Mouse (Mus musculus): ENCODE measurements around the gene Zfp664. TPM values are rescaled to one million over a fixed set of nuclear protein-coding genes. Genes with fewer than 3 reads are reported as not detected.
A peak's percentile ranks its signal among the peaks of the same experiment; 100 is the strongest.

Zfp664 gene
- polyA plus RNA-seq (2014; fragmentation: Nextera tagmentation; extraction: Ambion mirVana) = 59.0 and 71.7 TPM in 2 replicates

DNA sequence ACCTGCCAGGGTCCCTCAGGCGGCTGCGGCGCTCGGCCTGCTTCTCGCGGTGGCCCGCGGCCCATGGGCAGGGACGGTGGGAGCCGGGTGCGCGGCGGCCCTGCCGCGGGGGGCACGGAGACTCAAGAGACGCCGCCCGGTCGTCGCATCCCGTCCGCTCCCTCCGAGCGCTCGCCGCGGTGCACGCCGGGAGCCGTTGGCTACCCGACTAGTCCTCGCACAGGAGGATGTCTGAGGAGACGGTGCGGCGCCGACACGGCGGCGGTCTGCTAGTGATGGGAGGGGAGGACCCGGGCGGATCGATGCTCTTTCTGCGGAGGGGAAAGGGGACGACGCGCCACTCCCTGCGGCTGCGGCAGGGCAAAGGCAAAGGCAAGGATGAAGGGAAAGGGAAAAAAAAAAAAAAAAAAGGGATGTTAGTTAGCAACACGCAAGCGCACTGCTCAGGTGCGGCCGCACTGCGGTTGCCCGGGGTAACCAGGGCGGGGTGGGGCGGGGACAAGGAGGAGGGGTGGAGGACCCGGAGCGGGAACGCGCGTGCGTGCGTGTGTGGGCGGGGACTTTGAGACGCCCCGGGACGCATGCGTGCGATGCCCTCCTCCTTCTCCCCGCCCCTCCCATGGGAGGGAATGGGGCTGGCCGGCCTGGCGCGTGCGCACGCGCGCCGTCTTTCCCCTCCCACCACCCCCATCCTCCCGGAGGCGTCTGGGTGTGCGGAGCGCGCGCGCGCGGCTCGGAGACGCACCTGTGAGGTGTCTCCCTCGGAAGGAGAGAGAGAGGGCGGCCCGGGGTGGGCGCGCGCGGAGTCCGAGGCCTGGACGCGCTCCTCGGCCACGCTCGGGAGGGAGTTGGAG is at the start of gene Zfp664, which contains the start of gene Ccdc92:
Gene Zfp664, plus strand, starts transcription at position 679 of the 854 bp plus-strand sequence.
Gene Ccdc92, minus strand, starts transcription at position 412 of the 854 bp plus-strand sequence.
- Histone ChIP-seq H3K36me3 (ENCODE audit: control insufficient read depth, insufficient read depth, low read length) (peaks cover 14% of the 10 kb centered on the region; the same call in 1 of the 2 replicates), H3K27ac (replicated peaks; ENCODE audit: low read depth, low read length) (peak within 1 kb of the TSS; percentile 88), H3K4me1 (ENCODE audit: control insufficient read depth, insufficient read depth, low read length) (peaks cover 9% of the 10 kb centered on the region), H3K9me3 (ENCODE audit: control insufficient read depth, low read length) (no peaks in the 10 kb centered on the region), H3K27me3 (replicated peaks; ENCODE audit: control insufficient read depth, insufficient read depth, low read length) (peaks cover 20% of the 10 kb centered on the region), H3K4me2 (ENCODE audit: low read depth, low read length) (peak within 1 kb of the TSS; percentile 96), H3K9ac (ENCODE audit: low read depth, low read length) (peak within 1 kb of the TSS; percentile 89), H3K4me3 (ENCODE audit: low read depth, low read length) (peak within 1 kb of the TSS; percentile 96)
- DNase-seq (ENCODE audit: low spot score) (peak; percentile 99), ATAC-seq (ENCODE audit: low read depth) (peak; percentile 95)
- 0% methylated on average over 55 of the region's 103 CpGs for WGBS

DNA sequence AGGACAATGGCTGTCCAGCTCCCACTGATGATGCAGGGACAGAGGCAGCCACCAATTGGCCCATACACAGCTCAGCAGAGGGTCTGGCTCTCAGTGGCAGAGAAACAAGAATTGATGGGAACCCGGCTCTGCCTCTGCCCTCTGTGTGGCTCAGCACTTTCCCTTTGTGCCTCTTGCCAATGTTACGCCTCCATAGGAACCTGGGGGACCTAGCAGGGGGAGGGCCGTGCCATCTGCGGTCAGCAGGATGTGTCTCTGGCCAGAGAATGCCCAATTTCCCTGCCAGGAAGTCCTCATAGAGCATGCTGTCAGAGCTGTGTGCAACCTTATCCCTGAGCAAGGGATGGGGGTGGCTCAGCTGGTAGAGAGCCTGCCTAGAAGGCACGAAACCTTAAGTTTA is 47.7 kb upstream of the Zfp664 start:
- no peak overlapping the region for H3K27ac ChIP-seq (replicated peaks; ENCODE audit: low read depth, low read length)
- H3K9ac ChIP-seq (ENCODE audit: low read depth, low read length) = no peak overlapping the region
- no peak overlapping the region for H3K4me2 ChIP-seq (ENCODE audit: low read depth, low read length)
- H3K36me3 ChIP-seq (ENCODE audit: control insufficient read depth, insufficient read depth, low read length) = no peaks in the 10 kb centered on the region
- no peaks in the 10 kb centered on the region for H3K27me3 ChIP-seq (replicated peaks; ENCODE audit: control insufficient read depth, insufficient read depth, low read length)
- ATAC-seq (ENCODE audit: low read depth) (no peak), DNase-seq (ENCODE audit: low spot score) (peak; percentile 19)
- H3K9me3 ChIP-seq (ENCODE audit: control insufficient read depth, low read length) = no peaks in the 10 kb centered on the region
- no peaks in the 10 kb centered on the region for H3K4me1 ChIP-seq (ENCODE audit: control insufficient read depth, insufficient read depth, low read length)
- no peak overlapping the region for H3K4me3 ChIP-seq (ENCODE audit: low read depth, low read length)
- 47% methylated on average over 4 of the region's 5 CpGs for WGBS

DNA sequence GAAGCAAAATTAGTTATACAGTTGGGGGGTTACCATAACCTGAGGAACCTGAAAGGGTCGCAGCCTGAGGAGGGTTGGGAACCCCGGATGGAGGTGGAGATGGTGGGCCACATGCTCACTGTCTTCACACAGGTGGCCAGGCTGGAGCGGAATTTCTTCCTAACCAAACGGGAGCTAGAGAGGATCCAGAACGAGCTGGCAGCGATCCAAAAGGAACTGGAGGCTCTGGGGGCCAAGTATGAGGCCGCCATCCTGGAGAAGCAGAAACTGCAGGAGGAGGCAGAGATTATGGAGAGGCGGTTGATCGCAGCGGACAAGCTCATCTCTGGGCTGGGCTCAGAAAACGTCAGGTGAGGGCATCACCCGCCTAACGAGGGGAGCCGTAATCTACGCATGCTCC is 45.4 kb upstream of the Zfp664 start:
- H3K9ac ChIP-seq (ENCODE audit: low read depth, low read length) = no peak overlapping the region
- H3K27me3 ChIP-seq (replicated peaks; ENCODE audit: control insufficient read depth, insufficient read depth, low read length) = no peaks in the 10 kb centered on the region
- H3K36me3 ChIP-seq (ENCODE audit: control insufficient read depth, insufficient read depth, low read length) = no peaks in the 10 kb centered on the region
- WGBS = 79% methylated on average over 15 of the region's 15 CpGs
- no peak overlapping the region for H3K4me2 ChIP-seq (ENCODE audit: low read depth, low read length)
- DNase-seq (ENCODE audit: low spot score) (no peak), ATAC-seq (ENCODE audit: low read depth) (no peak)
- no peak overlapping the region for H3K4me3 ChIP-seq (ENCODE audit: low read depth, low read length)
- H3K4me1 ChIP-seq (ENCODE audit: control insufficient read depth, insufficient read depth, low read length) = peaks cover 3% of the 10 kb centered on the region; the same call in 1 of the 2 replicates
- H3K27ac ChIP-seq (replicated peaks; ENCODE audit: low read depth, low read length) = no peak overlapping the region
- H3K9me3 ChIP-seq (ENCODE audit: control insufficient read depth, low read length) = no peaks in the 10 kb centered on the region

DNA sequence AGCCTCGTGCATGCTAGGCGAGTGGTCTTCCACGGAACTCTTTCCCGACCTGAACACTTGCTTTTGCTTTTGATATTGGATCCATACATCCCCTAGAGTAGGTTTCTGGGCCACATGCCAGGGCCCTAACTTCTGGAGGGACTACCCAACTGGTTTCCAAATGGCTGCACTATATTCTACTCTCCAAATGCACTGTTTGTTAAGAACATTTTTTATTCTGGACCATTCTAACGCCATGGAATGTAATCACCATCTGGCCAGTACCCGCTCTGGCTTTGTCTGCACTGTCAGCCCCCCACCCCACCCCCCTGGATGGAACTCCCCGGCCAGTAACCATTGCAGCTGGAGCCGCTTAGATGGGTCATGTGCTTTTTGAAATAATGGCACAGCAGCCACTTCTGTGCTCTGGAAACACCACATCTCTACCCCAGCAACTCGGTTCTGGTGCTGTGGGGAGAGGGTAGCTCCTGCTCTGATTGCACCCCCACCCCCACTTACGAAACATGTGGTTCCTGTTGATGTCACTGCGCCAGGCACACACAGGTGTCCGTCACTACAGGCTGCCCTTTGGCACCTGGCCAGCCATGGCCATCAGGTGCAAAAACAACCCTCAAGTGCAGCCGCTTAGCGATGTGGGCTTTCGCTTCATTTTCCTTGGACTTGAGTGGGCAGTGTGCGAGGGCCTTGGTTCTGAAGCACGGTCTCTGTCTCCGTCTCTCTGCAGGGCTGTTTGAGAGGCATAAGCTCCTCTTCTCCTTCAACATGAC is 40.2 kb upstream of the Zfp664 start:
- peak overlapping the region; percentile 10; the same call in 1 of the 2 replicates for H3K4me2 ChIP-seq (ENCODE audit: low read depth, low read length)
- no peaks in the 10 kb centered on the region for H3K9me3 ChIP-seq (ENCODE audit: control insufficient read depth, low read length)
- no peak overlapping the region for H3K4me3 ChIP-seq (ENCODE audit: low read depth, low read length)
- no peak overlapping the region for H3K27ac ChIP-seq (replicated peaks; ENCODE audit: low read depth, low read length)
- no peaks in the 10 kb centered on the region for H3K36me3 ChIP-seq (ENCODE audit: control insufficient read depth, insufficient read depth, low read length)
- 60% methylated on average over 18 of the region's 18 CpGs for WGBS
- peaks cover 3% of the 10 kb centered on the region for H3K4me1 ChIP-seq (ENCODE audit: control insufficient read depth, insufficient read depth, low read length)
- H3K27me3 ChIP-seq (replicated peaks; ENCODE audit: control insufficient read depth, insufficient read depth, low read length) = no peaks in the 10 kb centered on the region
- H3K9ac ChIP-seq (ENCODE audit: low read depth, low read length) = no peak overlapping the region
- DNase-seq (ENCODE audit: low spot score) = peak; percentile 64
- peak; percentile 60; the same call in 1 of the 2 replicates for ATAC-seq (ENCODE audit: low read depth)

DNA sequence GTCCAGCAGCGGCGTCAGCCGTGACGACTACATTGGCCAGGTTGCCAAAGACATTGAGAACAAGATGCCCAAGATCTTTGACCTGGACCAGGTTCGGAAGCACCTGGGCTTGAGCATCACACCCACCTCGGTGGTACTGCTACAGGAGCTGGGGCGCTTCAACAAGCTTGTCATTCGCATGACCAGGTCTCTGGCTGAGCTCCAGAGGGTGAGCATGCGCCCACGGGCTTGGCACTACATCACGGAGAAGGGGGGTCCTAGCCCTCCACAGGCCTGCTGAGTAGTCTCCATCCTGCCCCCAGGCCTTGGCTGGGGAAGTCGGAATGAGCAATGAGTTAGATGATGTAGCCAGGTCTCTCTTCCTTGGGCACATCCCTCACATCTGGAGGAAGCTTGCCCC is 32.2 kb upstream of the Zfp664 start:
- H3K4me2 ChIP-seq (ENCODE audit: low read depth, low read length) = no peak overlapping the region
- H3K9me3 ChIP-seq (ENCODE audit: control insufficient read depth, low read length) = no peaks in the 10 kb centered on the region
- no peak for DNase-seq (ENCODE audit: low spot score)
- no peaks in the 10 kb centered on the region for H3K36me3 ChIP-seq (ENCODE audit: control insufficient read depth, insufficient read depth, low read length)
- no peak overlapping the region for H3K27ac ChIP-seq (replicated peaks; ENCODE audit: low read depth, low read length)
- ATAC-seq (ENCODE audit: low read depth) = no peak
- no peak overlapping the region for H3K9ac ChIP-seq (ENCODE audit: low read depth, low read length)
- no peak overlapping the region for H3K4me3 ChIP-seq (ENCODE audit: low read depth, low read length)
- no peaks in the 10 kb centered on the region for H3K4me1 ChIP-seq (ENCODE audit: control insufficient read depth, insufficient read depth, low read length)
- WGBS = 87% methylated on average over 12 of the region's 12 CpGs
- H3K27me3 ChIP-seq (replicated peaks; ENCODE audit: control insufficient read depth, insufficient read depth, low read length) = no peaks in the 10 kb centered on the region

DNA sequence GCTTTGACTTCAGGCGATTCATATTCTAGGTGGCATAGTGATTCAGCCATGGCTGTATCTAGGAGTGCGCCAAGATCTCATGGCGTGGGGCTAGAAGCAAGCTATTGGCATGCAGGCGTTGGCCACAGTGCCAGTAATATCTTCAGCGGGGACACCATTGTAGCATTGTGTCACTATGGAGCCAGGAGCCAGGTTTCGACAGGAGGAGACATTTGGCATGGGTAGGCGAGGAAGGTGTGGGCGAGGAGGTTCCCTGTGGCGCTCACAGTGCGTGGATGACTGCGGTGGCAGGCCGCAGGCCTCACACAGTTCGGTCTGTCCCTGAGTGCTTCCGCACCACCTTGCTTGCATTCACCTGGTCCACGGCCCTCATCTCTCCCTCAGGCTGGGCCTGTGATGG is 27.3 kb upstream of the Zfp664 start:
- H3K9ac ChIP-seq (ENCODE audit: low read depth, low read length) = no peak overlapping the region
- DNase-seq (ENCODE audit: low spot score) (no peak), ATAC-seq (ENCODE audit: low read depth) (no peak)
- WGBS = 90% methylated on average over 15 of the region's 15 CpGs
- H3K4me2 ChIP-seq (ENCODE audit: low read depth, low read length) = no peak overlapping the region
- no peak overlapping the region for H3K27ac ChIP-seq (replicated peaks; ENCODE audit: low read depth, low read length)
- H3K4me1 ChIP-seq (ENCODE audit: control insufficient read depth, insufficient read depth, low read length) = no peaks in the 10 kb centered on the region
- no peaks in the 10 kb centered on the region for H3K36me3 ChIP-seq (ENCODE audit: control insufficient read depth, insufficient read depth, low read length)
- H3K4me3 ChIP-seq (ENCODE audit: low read depth, low read length) = no peak overlapping the region
- H3K27me3 ChIP-seq (replicated peaks; ENCODE audit: control insufficient read depth, insufficient read depth, low read length) = no peaks in the 10 kb centered on the region
- H3K9me3 ChIP-seq (ENCODE audit: control insufficient read depth, low read length) = no peaks in the 10 kb centered on the region

DNA sequence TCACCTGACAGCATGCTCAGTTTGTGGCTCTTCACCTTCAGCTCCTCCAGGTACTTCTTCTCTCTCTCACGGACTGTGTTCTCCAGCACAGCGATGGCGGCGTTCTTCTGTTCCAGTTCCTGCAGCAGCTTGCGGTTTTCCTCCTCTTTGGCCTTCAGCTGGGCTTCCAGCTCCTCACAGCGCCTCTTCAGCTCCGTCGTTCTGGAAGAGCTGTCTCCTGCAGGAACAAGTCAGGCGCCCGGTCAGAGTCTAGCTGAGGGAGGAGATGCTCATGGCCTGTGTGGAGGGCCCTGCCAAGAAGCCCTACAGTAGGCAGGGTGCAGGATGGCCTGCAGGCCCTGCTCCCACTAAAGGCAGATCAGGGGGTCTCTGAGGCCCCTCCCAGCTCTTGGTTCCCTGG is 26.4 kb upstream of the Zfp664 start:
- Histone ChIP-seq H3K36me3 (ENCODE audit: control insufficient read depth, insufficient read depth, low read length) (no peaks in the 10 kb centered on the region), H3K9me3 (ENCODE audit: control insufficient read depth, low read length) (no peaks in the 10 kb centered on the region), H3K27me3 (replicated peaks; ENCODE audit: control insufficient read depth, insufficient read depth, low read length) (no peaks in the 10 kb centered on the region), H3K4me3 (ENCODE audit: low read depth, low read length) (no peak overlapping the region), H3K27ac (replicated peaks; ENCODE audit: low read depth, low read length) (no peak overlapping the region), H3K4me2 (ENCODE audit: low read depth, low read length) (no peak overlapping the region), H3K9ac (ENCODE audit: low read depth, low read length) (no peak overlapping the region), H3K4me1 (ENCODE audit: control insufficient read depth, insufficient read depth, low read length) (no peaks in the 10 kb centered on the region)
- 88% methylated on average over 10 of the region's 10 CpGs for WGBS
- ATAC-seq (ENCODE audit: low read depth) (no peak), DNase-seq (ENCODE audit: low spot score) (no peak)

DNA sequence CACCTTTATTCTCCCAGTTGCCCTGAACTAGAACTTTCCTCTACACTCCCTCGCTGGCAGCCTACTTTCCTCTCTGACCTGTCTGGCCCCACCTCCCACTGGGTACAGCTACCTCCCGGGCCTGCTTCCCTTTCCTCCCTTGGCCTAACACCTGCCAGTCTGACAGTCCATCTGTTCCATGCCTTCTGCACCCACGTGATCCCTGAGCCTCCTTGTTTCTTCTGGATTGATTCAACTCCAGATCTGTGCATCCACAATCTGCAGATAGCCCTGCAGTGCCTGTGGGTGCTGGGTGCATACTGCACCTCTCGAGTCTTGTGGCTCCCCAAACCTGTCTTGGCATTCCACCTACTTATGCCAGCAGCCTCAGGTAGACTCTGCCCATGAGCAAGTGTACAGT is 25.9 kb upstream of the Zfp664 start:
- no peak for ATAC-seq (ENCODE audit: low read depth)
- no peak overlapping the region for H3K9ac ChIP-seq (ENCODE audit: low read depth, low read length)
- H3K27ac ChIP-seq (replicated peaks; ENCODE audit: low read depth, low read length) = no peak overlapping the region
- no peaks in the 10 kb centered on the region for H3K4me1 ChIP-seq (ENCODE audit: control insufficient read depth, insufficient read depth, low read length)
- no peaks in the 10 kb centered on the region for H3K9me3 ChIP-seq (ENCODE audit: control insufficient read depth, low read length)
- DNase-seq (ENCODE audit: low spot score) = no peak
- no peaks in the 10 kb centered on the region for H3K27me3 ChIP-seq (replicated peaks; ENCODE audit: control insufficient read depth, insufficient read depth, low read length)
- H3K36me3 ChIP-seq (ENCODE audit: control insufficient read depth, insufficient read depth, low read length) = no peaks in the 10 kb centered on the region
- no peak overlapping the region for H3K4me3 ChIP-seq (ENCODE audit: low read depth, low read length)
- WGBS = 65% methylated on average over 4 of the region's 4 CpGs
- H3K4me2 ChIP-seq (ENCODE audit: low read depth, low read length) = no peak overlapping the region

All from embryonic facial prominence, embryonic 14.5 days (tissue).